Mouse (Mus musculus): ENCODE measurements around the gene Anxa5. TPM values are rescaled to one million over a fixed set of nuclear protein-coding genes. Genes with fewer than 3 reads are reported as not detected.

The Anxa5 gene
- total RNA-seq, 1 experiment, result 131 TPM

DNA sequence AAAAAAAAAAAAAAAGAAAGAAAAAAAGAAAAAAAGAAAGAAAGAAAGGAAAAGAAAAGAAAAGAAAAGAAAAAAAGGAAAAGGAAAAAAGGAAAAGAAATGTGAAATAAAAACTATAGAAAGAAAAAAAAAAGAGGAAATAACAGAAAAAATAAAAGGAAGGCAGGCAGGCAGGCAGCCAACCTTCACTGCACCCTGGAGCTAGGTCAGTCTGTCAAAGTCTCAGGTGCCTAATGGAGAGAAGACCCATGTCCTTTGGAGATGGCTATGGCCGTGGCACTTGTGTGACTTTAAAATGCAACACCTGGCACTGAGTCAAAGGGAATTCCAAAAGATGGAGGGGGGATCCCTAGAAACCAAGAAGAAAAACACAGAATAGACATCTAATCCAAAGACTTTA lies 12.7 kb upstream of the Anxa5 start:
- Histone ChIP-seq H3K36me3 (ENCODE audit: control insufficient read depth, insufficient read depth, low read length, poor library complexity, severe bottlenecking) (no peaks in the 10 kb centered on the region), H3K9me3 (ENCODE audit: control insufficient read depth, insufficient read depth, low read depth, low read length) (no peaks in the 10 kb centered on the region), H3K4me3 (ENCODE audit: insufficient read depth in 1 of 2, low read depth in 1 of 2, low read length in 2 of 2, poor library complexity in 1 of 2, severe bottlenecking in 1 of 2) (no peak overlapping the region), H3K9ac (ENCODE audit: insufficient read depth, low read depth, low read length, poor library complexity, severe bottlenecking) (no peak overlapping the region), H3K4me1 (ENCODE audit: control insufficient read depth in 2 of 2, insufficient read depth in 2 of 2, low read length in 2 of 2, poor library complexity in 1 of 2) (no peaks in the 10 kb centered on the region), H3K27ac (ENCODE audit: insufficient read depth, low read depth, low read length, poor library complexity, severe bottlenecking) (no peak overlapping the region)
- no peak for DNase-seq (ENCODE audit: low read depth, low spot score)
- in situ Hi-C loops (cut with MboI; ENCODE audit: low sequenced_read_pairs in 2 of 2, unreplicated experiment in 2 of 2), result no loop called here
- TF ChIP-seq ZNF384 (IDR thresholded peaks at IDR 0.05; ENCODE audit: low read depth, low read length) (no peak), HCFC1 (IDR thresholded peaks at IDR 0.05; ENCODE audit: borderline replicate concordance, insufficient read depth, low read length) (no peak), MAFK (IDR thresholded peaks at IDR 0.05; ENCODE audit: insufficient read depth, low read depth, low read length) (no peak), CHD2 (IDR thresholded peaks at IDR 0.05; ENCODE audit: low read depth, low read length) (no peak), ZC3H11A (IDR thresholded peaks at IDR 0.05; ENCODE audit: borderline replicate concordance, low read depth, low read length) (no peak)

- no peak for DNase-seq (ENCODE audit: low read depth, low spot score)
- H3K9ac ChIP-seq (ENCODE audit: insufficient read depth, low read depth, low read length, poor library complexity, severe bottlenecking), result no peak overlapping the region
- in situ Hi-C loops (cut with MboI; ENCODE audit: low sequenced_read_pairs in 2 of 2, unreplicated experiment in 2 of 2), result no loop called here
- H3K27ac ChIP-seq (ENCODE audit: insufficient read depth, low read depth, low read length, poor library complexity, severe bottlenecking), result no peak overlapping the region
- 0 out of 4 replicates have a peak, but pooled peaks cover 0 to under 1% of the 10 kb centered on the region in 2 experiments for H3K4me1 ChIP-seq (ENCODE audit: control insufficient read depth in 2 of 2, insufficient read depth in 2 of 2, low read length in 2 of 2, poor library complexity in 1 of 2)
- TF ChIP-seq CHD2 (IDR thresholded peaks at IDR 0.05; ENCODE audit: low read depth, low read length), result no peak
- TF ChIP-seq HCFC1 (IDR thresholded peaks at IDR 0.05; ENCODE audit: borderline replicate concordance, insufficient read depth, low read length), result no peak
- TF ChIP-seq ZC3H11A (IDR thresholded peaks at IDR 0.05; ENCODE audit: borderline replicate concordance, low read depth, low read length), result no peak
- no peak for TF ChIP-seq ZNF384 (IDR thresholded peaks at IDR 0.05; ENCODE audit: low read depth, low read length)
- no peak for TF ChIP-seq MAFK (IDR thresholded peaks at IDR 0.05; ENCODE audit: insufficient read depth, low read depth, low read length)
- H3K36me3 ChIP-seq (ENCODE audit: control insufficient read depth, insufficient read depth, low read length, poor library complexity, severe bottlenecking), result no peaks in the 10 kb centered on the region
- no peaks in the 10 kb centered on the region for H3K9me3 ChIP-seq (ENCODE audit: control insufficient read depth, insufficient read depth, low read depth, low read length)
- no peak overlapping the region for H3K4me3 ChIP-seq (ENCODE audit: insufficient read depth in 1 of 2, low read depth in 1 of 2, low read length in 2 of 2, poor library complexity in 1 of 2, severe bottlenecking in 1 of 2)
Measured at GRCm38 (mm10) chr3:36486881-36487280, 11.2 kb upstream of the Anxa5 start.

- no peak for DNase-seq (ENCODE audit: low read depth, low spot score)
- in situ Hi-C loops (cut with MboI; ENCODE audit: low sequenced_read_pairs in 2 of 2, unreplicated experiment in 2 of 2), result no loop called here
- no peak overlapping the region for H3K9ac ChIP-seq (ENCODE audit: insufficient read depth, low read depth, low read length, poor library complexity, severe bottlenecking)
- 0 out of 4 replicates have a peak, but pooled peaks cover 0 to 2% of the 10 kb centered on the region in 2 experiments for H3K4me1 ChIP-seq (ENCODE audit: control insufficient read depth in 2 of 2, insufficient read depth in 2 of 2, low read length in 2 of 2, poor library complexity in 1 of 2)
- H3K27ac ChIP-seq (ENCODE audit: insufficient read depth, low read depth, low read length, poor library complexity, severe bottlenecking), result no peak overlapping the region
- no peaks in the 10 kb centered on the region for H3K9me3 ChIP-seq (ENCODE audit: control insufficient read depth, insufficient read depth, low read depth, low read length)
- no peak overlapping the region for H3K4me3 ChIP-seq (ENCODE audit: insufficient read depth in 1 of 2, low read depth in 1 of 2, low read length in 2 of 2, poor library complexity in 1 of 2, severe bottlenecking in 1 of 2)
- H3K36me3 ChIP-seq (ENCODE audit: control insufficient read depth, insufficient read depth, low read length, poor library complexity, severe bottlenecking), result no peaks in the 10 kb centered on the region
- no peak for TF ChIP-seq ZNF384 (IDR thresholded peaks at IDR 0.05; ENCODE audit: low read depth, low read length)
- TF ChIP-seq ZC3H11A (IDR thresholded peaks at IDR 0.05; ENCODE audit: borderline replicate concordance, low read depth, low read length), result no peak
- TF ChIP-seq HCFC1 (IDR thresholded peaks at IDR 0.05; ENCODE audit: borderline replicate concordance, insufficient read depth, low read length), result no peak
Measured at GRCm38 (mm10) chr3:36486176-36486575, 10.5 kb upstream of the Anxa5 start.

- H3K4me3 ChIP-seq (ENCODE audit: insufficient read depth in 1 of 2, low read depth in 1 of 2, low read length in 2 of 2, poor library complexity in 1 of 2, severe bottlenecking in 1 of 2), result no peak overlapping the region
- no peak overlapping the region for H3K27ac ChIP-seq (ENCODE audit: insufficient read depth, low read depth, low read length, poor library complexity, severe bottlenecking)
- H3K9me3 ChIP-seq (ENCODE audit: control insufficient read depth, insufficient read depth, low read depth, low read length), result no peaks in the 10 kb centered on the region
- H3K9ac ChIP-seq (ENCODE audit: insufficient read depth, low read depth, low read length, poor library complexity, severe bottlenecking), result no peak overlapping the region
- in situ Hi-C loops (cut with MboI; ENCODE audit: low sequenced_read_pairs in 2 of 2, unreplicated experiment in 2 of 2), result no loop called here
- 0 out of 4 replicates have a peak, but pooled peaks cover 0 to 2% of the 10 kb centered on the region in 2 experiments for H3K4me1 ChIP-seq (ENCODE audit: control insufficient read depth in 2 of 2, insufficient read depth in 2 of 2, low read length in 2 of 2, poor library complexity in 1 of 2)
- no peak for TF ChIP-seq HCFC1 (IDR thresholded peaks at IDR 0.05; ENCODE audit: borderline replicate concordance, insufficient read depth, low read length)
- TF ChIP-seq MAFK (IDR thresholded peaks at IDR 0.05; ENCODE audit: insufficient read depth, low read depth, low read length), result no peak
- no peak for TF ChIP-seq ZC3H11A (IDR thresholded peaks at IDR 0.05; ENCODE audit: borderline replicate concordance, low read depth, low read length)
- no peak for TF ChIP-seq CHD2 (IDR thresholded peaks at IDR 0.05; ENCODE audit: low read depth, low read length)
- no peak for TF ChIP-seq ZNF384 (IDR thresholded peaks at IDR 0.05; ENCODE audit: low read depth, low read length)
- no peaks in the 10 kb centered on the region for H3K36me3 ChIP-seq (ENCODE audit: control insufficient read depth, insufficient read depth, low read length, poor library complexity, severe bottlenecking)
- DNase-seq (ENCODE audit: low read depth, low spot score), result no peak
Measured at GRCm38 (mm10) chr3:36484292-36484691, 8.6 kb upstream of the Anxa5 start.

DNA sequence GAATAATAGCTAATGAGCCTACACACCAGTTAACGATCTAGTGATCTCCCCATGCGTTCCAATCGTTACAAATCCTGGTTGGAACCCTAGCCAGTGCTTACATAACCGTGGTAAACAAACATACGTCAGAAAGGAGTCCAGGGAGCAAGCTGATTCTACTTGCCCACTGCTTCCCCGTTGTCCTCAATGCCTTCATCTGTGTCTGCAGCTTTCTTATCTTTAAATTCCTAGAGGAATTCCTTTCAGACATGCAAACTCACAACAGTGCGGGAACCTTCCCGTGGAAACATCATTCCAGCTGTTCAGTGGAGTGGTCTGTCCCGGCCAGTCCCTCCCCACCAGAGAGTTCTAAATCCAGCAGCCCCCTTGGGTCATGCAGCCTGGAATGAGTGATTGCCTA lies 7.2 kb upstream of the Anxa5 start:
- Histone ChIP-seq H3K9me3 (ENCODE audit: control insufficient read depth, insufficient read depth, low read depth, low read length) (no peaks in the 10 kb centered on the region), H3K4me3 (ENCODE audit: insufficient read depth in 1 of 2, low read depth in 1 of 2, low read length in 2 of 2, poor library complexity in 1 of 2, severe bottlenecking in 1 of 2) (no peak overlapping the region), H3K4me1 (ENCODE audit: control insufficient read depth in 2 of 2, insufficient read depth in 2 of 2, low read length in 2 of 2, poor library complexity in 1 of 2) (0 out of 4 replicates have a peak, but pooled peaks cover 0 to 2% of the 10 kb centered on the region in 2 experiments), H3K27ac (ENCODE audit: insufficient read depth, low read depth, low read length, poor library complexity, severe bottlenecking) (no peak overlapping the region), H3K36me3 (ENCODE audit: control insufficient read depth, insufficient read depth, low read length, poor library complexity, severe bottlenecking) (no peaks in the 10 kb centered on the region), H3K9ac (ENCODE audit: insufficient read depth, low read depth, low read length, poor library complexity, severe bottlenecking) (no peak overlapping the region)
- TF ChIP-seq ZC3H11A (IDR thresholded peaks at IDR 0.05; ENCODE audit: borderline replicate concordance, low read depth, low read length) (no peak), ZNF384 (IDR thresholded peaks at IDR 0.05; ENCODE audit: low read depth, low read length) (no peak), HCFC1 (IDR thresholded peaks at IDR 0.05; ENCODE audit: borderline replicate concordance, insufficient read depth, low read length) (no peak), CHD2 (IDR thresholded peaks at IDR 0.05; ENCODE audit: low read depth, low read length) (no peak), MAFK (IDR thresholded peaks at IDR 0.05; ENCODE audit: insufficient read depth, low read depth, low read length) (no peak)
- in situ Hi-C loops (cut with MboI; ENCODE audit: low sequenced_read_pairs in 2 of 2, unreplicated experiment in 2 of 2), result no loop called here
- no peak for DNase-seq (ENCODE audit: low read depth, low spot score)

All from ES-E14 (cell line).